Mouse (Mus musculus): ENCODE measurements at regions not wholly inside any gene's neighbourhood (a gene's known extent, or its start where the extent isn't known, plus 50 kb on each side); places are given as distances from the start of the nearest gene placed in this dataset.

DNA sequence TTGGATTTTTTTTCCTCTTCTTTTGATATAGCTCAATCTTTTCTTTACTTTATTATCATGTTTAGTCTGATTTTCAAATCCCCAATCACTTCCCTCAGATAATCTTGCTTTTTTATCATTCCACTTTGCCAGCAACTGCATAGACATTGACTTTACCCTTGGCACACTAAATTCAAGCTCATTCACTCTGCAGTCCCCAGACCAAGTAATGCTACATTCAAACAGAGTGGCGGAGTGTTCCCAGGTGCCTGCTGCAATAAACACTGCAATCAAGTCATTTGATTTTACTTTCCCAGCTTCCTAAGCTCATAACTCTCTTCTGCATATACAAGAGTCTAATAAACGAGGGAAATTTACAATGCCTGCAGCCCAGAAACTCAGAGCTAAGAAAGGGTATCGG, 269.8 kb downstream of the Rps29 start:
- no peak for TF ChIP-seq POLR2A (IDR thresholded peaks at IDR 0.05; ENCODE audit: low read depth, low read length)
- TF ChIP-seq CTCF (IDR thresholded peaks at IDR 0.05; ENCODE audit: borderline replicate concordance, insufficient read depth, low read length): no peak
